Mouse (Mus musculus) liver, embryonic 14.5 days (tissue): ENCODE results near the gene Tcta. TPM values are rescaled to one million over a fixed set of nuclear protein-coding genes. Genes with fewer than 3 reads are reported as not detected.

Source experiments
- ATAC-seq: fragments of 200-750 bp; cut with Nextera tagmentation; 2 replicates; pipeline ENCODE4 v1.8.0; 2017; ENCODE audit warnings: moderate number of reproducible peaks, mild to moderate bottlenecking, moderate library complexity; ENCODE audit not compliant: insufficient read depth
- DNase-seq, 3 experiments: peaks; one replicate each; pipeline ENCODE4 v3.0.0-alpha.2; 2012 to 2013; ENCODE audit warnings: low read depth in 3 of 3, low spot score in 3 of 3
- H3K27ac ChIP-seq: fragments of 300-500 bp; sonication (generic); 2 replicates; pipeline ENCODE4 v1.5.1; 2014; ENCODE audit warnings: moderate library complexity, mild to moderate bottlenecking, control low read depth, inconsistent platforms
- H3K27me3 ChIP-seq: fragments of 300-500 bp; sonication (generic); 2 replicates; pipeline ENCODE4 v1.6.1; 2014; ENCODE audit warnings: mild to moderate bottlenecking, low read length, moderate library complexity; ENCODE audit not compliant: control insufficient read depth, insufficient read depth
- H3K36me3 ChIP-seq: fragments of 300-500 bp; sonication (generic); replicated peaks from 2 replicates; pipeline ENCODE4 v1.6.1; 2014; ENCODE audit warnings: low read depth; ENCODE audit not compliant: control insufficient read depth, insufficient read depth
- H3K4me1 ChIP-seq, 2 experiments: fragments of 200-500 bp in 1 of 2; fragments of 300-500 bp in 1 of 2; sonication (generic) in 1 of 2; replicated peaks; 2 replicates each; pipeline ENCODE4 v1.6.1; 2012 to 2014; ENCODE audit warnings: antibody characterized with exemption in 1 of 2, inconsistent platforms in 1 of 2, low read length in 1 of 2; ENCODE audit not compliant: control insufficient read depth in 2 of 2, insufficient read depth in 2 of 2
- H3K4me2 ChIP-seq: fragments of 300-500 bp; sonication (generic); 2 replicates; pipeline ENCODE4 v1.6.1; 2014; ENCODE audit warnings: low read depth, mild to moderate bottlenecking, control low read depth, moderate library complexity
- H3K4me3 ChIP-seq, 2 experiments: fragments of 200-500 bp in 1 of 2; fragments of 300-500 bp in 1 of 2; sonication (generic) in 1 of 2; 2 replicates each; pipeline ENCODE4 v1.5.1; 2012 to 2014; ENCODE audit warnings: low read depth in 2 of 2, low read length in 2 of 2, mild to moderate bottlenecking in 2 of 2, control low read depth in 1 of 2, inconsistent platforms in 1 of 2, moderate library complexity in 1 of 2; ENCODE audit not compliant: insufficient read depth in 1 of 2
- H3K9ac ChIP-seq: fragments of 300-500 bp; sonication (generic); replicated peaks from 2 replicates; pipeline ENCODE4 v1.6.1; 2014; ENCODE audit warnings: mild to moderate bottlenecking, control low read depth, moderate library complexity
- H3K9me3 ChIP-seq: fragments of 300-500 bp; sonication (generic); 2 replicates; pipeline ENCODE4 v1.6.1; 2016; ENCODE audit warnings: low read length, mixed read lengths; ENCODE audit not compliant: control insufficient read depth
- CTCF ChIP-seq: IDR thresholded peaks from 2 replicates; pipeline ENCODE4 v1.5.1; 2016; ENCODE audit warnings: antibody characterized with exemption, low read depth, control low read depth
- EP300 ChIP-seq: IDR thresholded peaks from 2 replicates; pipeline ENCODE4 v1.6.1; 2016; ENCODE audit warnings: antibody characterized with exemption, low read depth
- WGBS: fragments of 180-500 bp; shearing (Covaris S2); extraction: QIAGEN DNeasy Blood & Tissue Kit; methylation state at CpG from one replicate; pipeline ENCODE4 v1.1.7; 2014; ENCODE audit not compliant: insufficient replicate concordance; 5-methylcytosine and 5-hydroxymethylcytosine counted together
- polyA plus RNA-seq, 2 experiments: library from polyadenylated mRNA; depleted of rRNA in 1 of 2; stranded (reverse) in 1 of 2; unstranded in 1 of 2; fragments of >200 nt; fragmentation: Nextera tagmentation in 1 of 2; extraction: Ambion mirVana in 1 of 2; gene quantifications; 2 replicates each; pipeline versions ENCODE4 v1.2.1 to v1.2.3; 2012 to 2014

Gene Tcta
- polyA plus RNA-seq, 2 experiments, result 10.6 to 10.9 TPM

- Histone ChIP-seq H3K9ac (peak within 1 kb of the TSS; percentile 100), H3K36me3 (peaks cover 59% of the 10 kb centered on the region), H3K9me3 (no peaks in the 10 kb centered on the region), H3K4me1 (peaks cover 42 to 49% of the 10 kb centered on the region in 2 experiments), H3K27ac (peak within 1 kb of the TSS; percentile 99), H3K27me3 (no peaks in the 10 kb centered on the region), H3K4me3 (peak within 1 kb of the TSS; percentile 76 to 84), H3K4me2 (peak within 1 kb of the TSS; percentile 95)
- ATAC-seq (peak; percentile 91), DNase-seq (peak; percentile 99)
- under 1% methylated on average over 49 of the region's 49 CpGs for WGBS
- TF ChIP-seq EP300 (peak; percentile 80), CTCF (no peak)
Observed at GRCm38 (mm10) chr9:108338886-108339781, 33.2 kb upstream of the Tcta start, which contains the start of gene Gpx1. TSS of gene Gpx1 (plus strand) at chr9:108338903.

- Histone ChIP-seq H3K4me1 (peaks cover 36 to 43% of the 10 kb centered on the region in 2 experiments), H3K9me3 (no peaks in the 10 kb centered on the region), H3K4me2 (peak overlapping the region; percentile 95), H3K27me3 (no peaks in the 10 kb centered on the region), H3K4me3 (peak overlapping the region; percentile 42 to 84), H3K36me3 (peaks cover 65% of the 10 kb centered on the region), H3K9ac (peak overlapping the region; percentile 100), H3K27ac (peak overlapping the region; percentile 99)
- ATAC-seq, result no peak
- 21% methylated on average over 6 of the region's 6 CpGs for WGBS
- DNase-seq, result no peak
- TF ChIP-seq CTCF, result no peak
- no peak for TF ChIP-seq EP300
Observed at GRCm38 (mm10) chr9:108338551-108338885, 32.6 kb upstream of the Tcta start.

DNA sequence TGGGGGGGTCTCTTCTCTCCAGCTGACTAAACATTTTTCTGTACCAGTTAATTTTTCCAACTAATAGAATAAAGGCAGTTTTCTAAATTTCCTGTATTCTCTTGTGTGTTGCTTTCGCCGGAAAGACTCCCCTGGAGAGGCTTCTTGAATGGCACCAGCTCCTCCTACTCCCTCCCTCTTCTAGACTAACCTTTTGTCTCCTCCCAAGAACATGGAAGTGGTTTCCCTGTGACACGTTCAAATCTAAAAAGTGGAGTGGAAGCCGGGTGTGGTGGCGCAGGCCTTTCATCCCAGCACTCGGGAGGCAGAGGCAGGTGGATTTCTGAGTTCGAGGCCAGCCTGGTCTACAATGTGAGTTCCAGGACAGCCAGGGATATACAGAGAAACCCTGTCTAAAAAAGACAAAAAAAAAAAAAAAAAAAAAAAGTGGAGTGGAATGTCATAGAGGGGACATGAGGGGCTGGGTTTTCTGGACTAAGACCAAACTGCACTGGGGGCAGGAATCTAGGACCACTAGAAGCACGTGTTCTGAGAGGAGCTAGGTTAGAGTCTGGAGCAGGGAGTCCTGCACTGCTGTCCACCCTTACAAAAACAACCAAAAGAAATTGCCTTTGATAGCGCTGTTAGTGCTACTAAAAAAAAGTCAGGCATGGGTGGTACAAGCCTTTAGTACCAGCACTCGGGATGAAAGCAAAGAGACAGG, 32.0 kb upstream of the Tcta start:
- Histone ChIP-seq H3K9me3 (no peaks in the 10 kb centered on the region), H3K27ac (peak overlapping the region; percentile 99), H3K4me2 (peak overlapping the region; percentile 95), H3K4me3 (peak overlapping the region; percentile 42 to 84), H3K36me3 (peaks cover 70% of the 10 kb centered on the region), H3K27me3 (no peaks in the 10 kb centered on the region), H3K9ac (peak overlapping the region; percentile 100), H3K4me1 (peaks cover 32 to 38% of the 10 kb centered on the region in 2 experiments)
- ATAC-seq, result no peak
- WGBS, result 44% methylated on average over 10 of the region's 10 CpGs
- no peak for TF ChIP-seq EP300
- TF ChIP-seq CTCF, result no peak
- no peak for DNase-seq

DNA sequence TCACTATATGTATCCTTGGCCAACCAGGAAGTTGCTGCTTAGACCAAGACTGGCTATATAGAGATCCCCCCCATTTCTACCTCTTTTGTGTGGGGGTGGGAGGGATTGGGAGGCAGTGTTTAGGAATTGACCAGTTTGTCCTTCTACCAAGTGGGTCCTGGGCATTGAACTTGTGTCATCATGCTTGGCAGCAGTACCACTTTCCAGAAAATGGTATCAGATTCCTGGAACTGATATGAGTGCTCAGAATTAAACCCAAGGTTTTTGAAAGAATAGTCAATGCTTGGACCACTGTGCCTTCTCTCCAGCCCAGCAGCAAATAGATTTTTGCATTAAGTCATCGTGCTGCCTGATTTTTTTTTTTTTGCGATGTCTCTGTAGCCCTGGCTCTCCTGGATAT, 19.9 kb upstream of the Tcta start:
- Histone ChIP-seq H3K9me3 (no peaks in the 10 kb centered on the region), H3K36me3 (peaks cover 53% of the 10 kb centered on the region), H3K4me3 (no peak overlapping the region), H3K9ac (no peak overlapping the region), H3K4me1 (peaks cover 2 to 7% of the 10 kb centered on the region in 2 experiments; a peak in 3 of 4 replicates), H3K27ac (no peak overlapping the region), H3K27me3 (no peaks in the 10 kb centered on the region), H3K4me2 (no peak overlapping the region)
- no peak for TF ChIP-seq EP300
- TF ChIP-seq CTCF, result no peak
- ATAC-seq (no peak), DNase-seq (no peak)
- 85% methylated on average over 2 of the region's 2 CpGs for WGBS

DNA sequence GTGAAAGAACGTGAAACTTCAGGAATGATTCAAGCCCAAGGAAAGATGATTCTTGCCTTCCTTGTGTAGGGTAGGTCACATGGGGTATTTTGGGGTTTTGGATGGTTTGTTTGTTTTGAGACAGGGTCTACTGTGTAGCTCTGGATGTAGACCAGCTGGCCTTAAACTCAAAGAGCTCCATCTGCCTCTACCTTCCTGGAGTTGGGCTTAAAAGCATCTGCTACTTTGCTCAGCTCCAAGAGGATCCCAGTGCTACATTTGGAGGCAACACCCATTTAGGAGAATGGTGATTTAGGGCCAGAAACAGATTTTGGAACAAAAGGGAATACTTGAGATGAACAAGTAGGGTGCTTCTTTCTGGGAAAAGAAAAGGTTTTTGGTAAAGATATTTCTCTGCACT, 18.8 kb upstream of the Tcta start:
- peaks cover 51% of the 10 kb centered on the region for H3K36me3 ChIP-seq
- H3K4me2 ChIP-seq, result no peak overlapping the region
- H3K27ac ChIP-seq, result no peak overlapping the region
- no peaks in the 10 kb centered on the region for H3K9me3 ChIP-seq
- DNase-seq, result no peak
- H3K4me1 ChIP-seq, result peaks cover 2 to 7% of the 10 kb centered on the region in 2 experiments; a peak in 3 of 4 replicates
- no peaks in the 10 kb centered on the region for H3K27me3 ChIP-seq
- TF ChIP-seq EP300 (no peak), CTCF (no peak)
- 84% methylated on average over 1 of the region's 1 CpGs for WGBS
- H3K4me3 ChIP-seq, result no peak overlapping the region
- ATAC-seq, result no peak
- no peak overlapping the region for H3K9ac ChIP-seq
